In the genomic region with DNA sequence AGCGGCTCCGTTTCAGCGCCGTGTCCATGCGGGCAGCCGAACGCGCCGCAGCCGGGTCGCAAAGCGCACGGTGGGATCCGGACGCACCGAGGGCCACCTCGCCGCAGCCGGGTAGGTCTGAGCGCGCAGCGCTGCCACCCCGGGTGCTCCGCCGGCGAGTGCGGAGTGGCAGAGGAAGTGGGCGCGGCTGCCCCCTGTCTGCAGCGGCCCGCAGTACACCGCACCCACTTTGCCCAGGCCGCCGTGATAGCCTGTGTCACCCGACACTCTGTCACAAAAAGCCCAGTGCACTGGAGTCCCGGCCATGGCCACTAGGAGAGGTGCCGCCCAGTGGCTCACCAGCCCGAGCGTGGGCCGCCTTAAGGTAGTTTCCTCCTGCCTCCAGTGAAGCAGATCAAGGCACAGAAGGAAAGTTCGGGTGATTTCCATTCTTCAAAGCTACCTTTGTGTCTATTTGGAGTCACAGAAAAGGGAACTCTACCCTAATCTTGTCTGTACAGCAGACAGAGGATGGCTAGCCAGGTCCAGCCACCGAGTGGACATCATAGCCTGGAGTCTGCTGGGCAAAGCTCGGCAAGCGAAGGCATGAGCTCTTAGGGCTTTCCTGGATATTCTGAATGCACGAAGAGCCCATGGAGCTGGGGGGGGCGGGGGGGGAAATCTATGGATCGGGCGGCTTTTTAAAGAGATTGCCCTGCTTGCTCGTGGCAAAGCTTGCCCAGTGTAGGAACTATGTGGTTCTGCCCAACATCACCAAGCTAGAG, we compare ENCODE assay signal across 8 mouse cellular contexts. TPM values are rescaled to one million over a fixed set of nuclear protein-coding genes. Genes with fewer than 3 reads are reported as not detected.
A peak's percentile ranks its signal among the peaks of the same experiment; 100 is the strongest.
DNase-seq lines count a peak whose midpoint lies in the region; ATAC-seq lines count a peak whose summit lies in the region.

Gene Sh3bp5 (minus strand): TSS at position 149 of the 764 bp plus-strand sequence.

- H3K9me3 ChIP-seq in intestine, embryonic 14.5 days (ENCODE audit: control insufficient read depth, low read length): no peaks in the 10 kb centered on the region

- intact Hi-C loops in gastrocnemius, postnatal 36 days (cut with DNase I): loop anchor here (1.0 to 2.0 kb wide), 3 partner anchors 21 to 50 kb away; no protein-coding TSS in a partner anchor
- intact Hi-C loops in left cerebral cortex, postnatal 10 days (cut with DNase I): loop anchor here (2.0 kb wide), 1 partner anchor 53 kb away; no protein-coding TSS in a partner anchor

- H3K9ac ChIP-seq in intestine, embryonic 14.5 days (ENCODE audit: low read length): peak within 1 kb of the TSS; percentile 78

- peak; percentile 93 for ATAC-seq in intestine, embryonic 14.5 days (replicated peaks; ENCODE audit: low FRiP score, low TSS enrichment, low read depth)
- ATAC-seq in megakaryocyte progenitor cell, adult 5-6 weeks (replicated peaks; ENCODE audit: poor library complexity): peak; percentile 99

- no peaks in the 10 kb centered on the region for H3K27me3 ChIP-seq in intestine, embryonic 14.5 days (replicated peaks; ENCODE audit: control insufficient read depth, insufficient read depth, low read length)

- 9% methylated on average over 49 of the region's 49 CpGs for WGBS in intestine, embryonic 14.5 days

- H3K27ac ChIP-seq in intestine, embryonic 14.5 days (ENCODE audit: low read depth): peak within 1 kb of the TSS; percentile 33; the same call in 1 of the 2 replicates

- peak; percentile 92 for DNase-seq in adrenal gland, adult 8-10 months
- DNase-seq in embryo, embryonic 11.5 days (ENCODE audit: low read depth, low spot score): peak; percentile 81
- DNase-seq in gastrocnemius, postnatal 36 days: peak; percentile 87 to 95
- DNase-seq in intestine, embryonic 14.5 days (ENCODE audit: low spot score): peak; percentile 94
- peak; percentile 86 to 93 for DNase-seq in left cerebral cortex, postnatal 10 days (ENCODE audit: extremely low spot score in 1 of 2, low spot score in 2 of 2)
- peak; percentile 93 to 94 for DNase-seq in right cerebral cortex, postnatal 10 days (ENCODE audit: low spot score in 2 of 2)
- peak; percentile 91 for DNase-seq in urinary bladder, postnatal 25 days (ENCODE audit: low spot score)

- H3K36me3 ChIP-seq in intestine, embryonic 14.5 days (ENCODE audit: control insufficient read depth, insufficient read depth, low read length): no peaks in the 10 kb centered on the region

- peaks cover 13% of the 10 kb centered on the region for H3K4me1 ChIP-seq in intestine, embryonic 14.5 days (replicated peaks; ENCODE audit: control insufficient read depth, insufficient read depth, low read length)

- H3K4me3 ChIP-seq in intestine, embryonic 14.5 days (ENCODE audit: low read depth, low read length): peak within 1 kb of the TSS; percentile 80

- peak within 1 kb of the TSS; percentile 98 for H3K4me2 ChIP-seq in intestine, embryonic 14.5 days (ENCODE audit: low read length)

RNA-seq across cellular contexts. Expression of gene Sh3bp5, which starts in this region (rescaled TPM):
- 100 to 1,000 TPM; 112 to 172 (median 115) TPM for total RNA-seq in adrenal gland, adult 8-10 months (2022)
- total RNA-seq in gastrocnemius, postnatal 36 days (2021): 10 to 100 TPM; 34.5 to 44.4 TPM
- 10.6 and 10.7 TPM in 2 replicates for polyA plus RNA-seq in intestine, embryonic 14.5 days (2014; fragmentation: Nextera tagmentation; extraction: Ambion mirVana)
- total RNA-seq in left cerebral cortex, postnatal 10 days (2021): 10 to 100 TPM; 76.4 to 80.0 TPM
- total RNA-seq in megakaryocyte progenitor cell, adult 5-6 weeks (2015): 4.5 and 6.2 TPM in 2 replicates
- 3.6 and 5.2 TPM in 2 replicates for total RNA-seq in megakaryocyte progenitor cell, adult 5-6 weeks (2017)

Comparison
In these comparisons a context has a peak if more than half of its experiments do, and no peak if none do; other contexts are left out.
1. Peak in every context shown above with its lines: DNase-seq, ATAC-seq, H3K4me3 ChIP-seq and H3K27ac ChIP-seq.
2. RNA of gene Sh3bp5 (total RNA-seq): 112 to 172 TPM in adrenal gland, adult 8-10 months, 76.4 to 80.0 TPM in left cerebral cortex, postnatal 10 days and 34.5 to 44.4 TPM in gastrocnemius, postnatal 36 days; 3.6 to 6.2 TPM in megakaryocyte progenitor cell, adult 5-6 weeks; every median in the first group is over 4 times any median in the second.